Mouse (Mus musculus) heart, adult 2 months (tissue): ENCODE measurements around the gene Slc24a2.

Experiments used
- CTCF ChIP-seq: fragments of 200-600 bp; IDR thresholded peaks from 2 replicates; pipeline ENCODE4 v1.8.1; 2022; ENCODE audit warnings: antibody characterized with exemption, mild to moderate bottlenecking, moderate library complexity
- EP300 ChIP-seq: fragments of 200-500 bp; IDR thresholded peaks from 2 replicates; pipeline ENCODE4 v1.6.1; 2011; ENCODE audit warnings: low read depth, low read length, control low read depth; ENCODE audit not compliant: insufficient read depth
- POLR2A ChIP-seq: fragments of 200-500 bp; IDR thresholded peaks from 2 replicates; pipeline ENCODE4 v1.6.1; 2011; ENCODE audit warnings: mild to moderate bottlenecking, low read depth, low read length, control low read depth; ENCODE audit not compliant: insufficient read depth

DNA sequence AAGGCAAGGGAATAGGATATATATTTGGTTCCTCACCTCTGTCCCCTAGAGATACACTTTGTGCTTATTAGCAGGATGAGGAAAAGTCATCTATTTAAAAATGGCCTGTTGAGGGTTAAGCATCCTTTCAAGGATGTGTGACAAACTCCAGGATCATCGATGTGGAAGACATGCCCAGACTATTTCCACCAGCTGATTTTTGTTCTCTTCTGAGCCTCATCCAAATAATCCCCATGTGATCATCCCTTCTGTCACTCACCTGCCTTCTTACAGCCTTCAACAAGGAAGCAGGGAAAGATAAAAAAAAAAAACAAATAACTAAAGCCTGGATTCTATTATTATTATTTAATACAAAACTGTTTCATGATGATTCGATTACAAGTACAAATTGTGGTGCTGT, 44.0 kb upstream of the Slc24a2 start:
- TF ChIP-seq CTCF (no peak), POLR2A (no peak), EP300 (no peak)
